Mouse (Mus musculus) spleen, adult 2 months (tissue): Measurements from ENCODE around the gene Olfr330. TPM values are rescaled to one million over a fixed set of nuclear protein-coding genes. Genes with fewer than 3 reads are reported as not detected.

Source experiments
- DNase-seq, 2 experiments: peaks; one replicate each; pipeline versions ENCODE4 v3.0.0 to v3.0.0-alpha.2; 2012 to 2021; ENCODE audit warnings: low spot score in 2 of 2, low read depth in 1 of 2
- H3K27ac ChIP-seq: fragments of 200-500 bp; 2 replicates; pipeline ENCODE4 v1.5.1; 2012; ENCODE audit warnings: low read length, inconsistent platforms; ENCODE audit not compliant: insufficient read depth
- H3K27me3 ChIP-seq: fragments of 200-500 bp; 2 replicates; pipeline ENCODE4 v1.6.1; 2012; ENCODE audit warnings: mild to moderate bottlenecking, moderate library complexity, low read length, inconsistent platforms; ENCODE audit not compliant: control insufficient read depth, insufficient read depth
- H3K36me3 ChIP-seq: fragments of 200-500 bp; 2 replicates; pipeline ENCODE4 v1.6.1; 2012; ENCODE audit warnings: mild to moderate bottlenecking, low read length, inconsistent platforms; ENCODE audit not compliant: control insufficient read depth, insufficient read depth
- H3K4me1 ChIP-seq: fragments of 200-500 bp; 2 replicates; pipeline ENCODE4 v1.6.1; 2011; ENCODE audit warnings: inconsistent platforms; ENCODE audit not compliant: control insufficient read depth, insufficient read depth, insufficient read length
- H3K4me3 ChIP-seq: fragments of 200-500 bp; 2 replicates; pipeline ENCODE4 v1.5.1; 2011; ENCODE audit warnings: mild to moderate bottlenecking, inconsistent platforms; ENCODE audit not compliant: insufficient read depth, insufficient read length; ENCODE audit errors: extremely low read depth
- CTCF ChIP-seq: fragments of 200-500 bp; IDR thresholded peaks from 2 replicates; pipeline ENCODE4 v1.5.1; 2011; ENCODE audit warnings: mild to moderate bottlenecking, inconsistent platforms; ENCODE audit not compliant: insufficient read depth, insufficient read length, insufficient replicate concordance; ENCODE audit errors: extremely low read depth
- POLR2A ChIP-seq: fragments of 200-500 bp; IDR thresholded peaks from 2 replicates; pipeline ENCODE4 v1.6.1; 2011; ENCODE audit warnings: low read depth, low read length, inconsistent platforms
- WGBS: fragments of 180-500 bp; shearing (Covaris S2); methylation state at CpG from one replicate; pipeline ENCODE4 v1.1.7; 2018; 5-methylcytosine and 5-hydroxymethylcytosine counted together
- polyA plus RNA-seq: library from polyadenylated mRNA; depleted of rRNA; stranded (reverse); fragments of >200 nt; gene quantifications from 2 replicates; pipeline ENCODE4 v1.2.3, GENCODE M21; 2012; rRNA removed

Olfr330 gene
- polyA plus RNA-seq, 1 experiment = not detected

- WGBS = 50% methylated on average over 3 of the region's 3 CpGs
- no peaks in the 10 kb centered on the region for H3K36me3 ChIP-seq
- H3K27ac ChIP-seq = no peak overlapping the region
- no peak for DNase-seq
- no peak overlapping the region for H3K4me3 ChIP-seq
- TF ChIP-seq CTCF = no peak
- TF ChIP-seq POLR2A = no peak
- no peaks in the 10 kb centered on the region for H3K4me1 ChIP-seq
- H3K27me3 ChIP-seq = no peaks in the 10 kb centered on the region
These were observed 35.3 kb downstream of the Olfr330 start for GRCm38 (mm10) chr11:58499290-58499689.

- H3K4me1 ChIP-seq = no peaks in the 10 kb centered on the region
- H3K4me3 ChIP-seq = no peak overlapping the region
- no peaks in the 10 kb centered on the region for H3K27me3 ChIP-seq
- H3K27ac ChIP-seq = no peak overlapping the region
- no peak for DNase-seq
- TF ChIP-seq CTCF (no peak), POLR2A (no peak)
- 84% methylated on average over 9 of the region's 9 CpGs for WGBS
- no peaks in the 10 kb centered on the region for H3K36me3 ChIP-seq
These were observed 35.9 kb downstream of the Olfr330 start for GRCm38 (mm10) chr11:58498761-58499160.

- no peaks in the 10 kb centered on the region for H3K36me3 ChIP-seq
- TF ChIP-seq CTCF = no peak
- no peak for TF ChIP-seq POLR2A
- 83% methylated on average over 2 of the region's 2 CpGs for WGBS
- H3K4me1 ChIP-seq = no peaks in the 10 kb centered on the region
- no peak for DNase-seq
- H3K27me3 ChIP-seq = no peaks in the 10 kb centered on the region
- no peak within 1 kb of the TSS for H3K27ac ChIP-seq
- no peak within 1 kb of the TSS for H3K4me3 ChIP-seq
These were observed 42.2 kb downstream of the Olfr330 start, which contains the start of gene Olfr332 for GRCm38 (mm10) chr11:58492455-58492854. Gene Olfr332 (minus strand): TSS chr11:58492555.

Other genes starting within 250 kb of the Olfr330 start
- 17.6 and 23.7 TPM in 2 replicates for gene Zfp692, start 227.8 kb downstream of the Olfr330 start, polyA plus RNA-seq
- 17.5 and 23.3 TPM in 2 replicates for gene Zfp672, start 204.5 kb downstream of the Olfr330 start, polyA plus RNA-seq
- 16.0 and 16.3 TPM in 2 replicates for gene Sh3bp5l, start 204.1 kb downstream of the Olfr330 start, polyA plus RNA-seq
- gene Lypd8, start 155.8 kb downstream of the Olfr330 start, polyA plus RNA-seq = 0.35 and 0.41 TPM in 2 replicates
- gene 1810065E05Rik, start 113.7 kb downstream of the Olfr330 start, polyA plus RNA-seq = 0.08 TPM in 1 of 2 replicates, not detected in the other
- gene Gm12253, start 102.3 kb downstream of the Olfr330 start, polyA plus RNA-seq = 0.08 and 0.11 TPM in 2 replicates
- not detected in 2 replicates for gene Lypd9, start 81.9 kb downstream of the Olfr330 start, polyA plus RNA-seq
- not detected in 2 replicates for gene Olfr30, start 72.6 kb downstream of the Olfr330 start, polyA plus RNA-seq
- gene Olfr332, start 42.3 kb downstream of the Olfr330 start, polyA plus RNA-seq = not detected in 2 replicates
- not detected in 2 replicates for gene Olfr331, start 32.3 kb downstream of the Olfr330 start, polyA plus RNA-seq
- 0.12 TPM in 1 of 2 replicates, not detected in the other for gene Olfr329-ps, start 11.6 kb upstream of the Olfr330 start, polyA plus RNA-seq
- gene Olfr328, start 20.8 kb upstream of the Olfr330 start, polyA plus RNA-seq = 0.08 TPM in 1 of 2 replicates, not detected in the other
- gene Olfr224, start 35.7 kb upstream of the Olfr330 start, polyA plus RNA-seq = not detected in 2 replicates
- gene Olfr325, start 42.9 kb upstream of the Olfr330 start, polyA plus RNA-seq = not detected in 2 replicates
- gene Olfr324, start 60.3 kb upstream of the Olfr330 start, polyA plus RNA-seq = not detected in 2 replicates
- not detected in 2 replicates for gene 2210407C18Rik, start 81.2 kb upstream of the Olfr330 start, polyA plus RNA-seq
- gene Olfr323, start 95.7 kb upstream of the Olfr330 start, polyA plus RNA-seq = not detected in 2 replicates
- 4.6 and 8.9 TPM in 2 replicates for gene Trim58, start 105.6 kb upstream of the Olfr330 start, polyA plus RNA-seq
- gene Olfr322, start 123.9 kb upstream of the Olfr330 start, polyA plus RNA-seq = 0.21 TPM in 1 of 2 replicates, not detected in the other
- gene Olfr320, start 146.3 kb upstream of the Olfr330 start, polyA plus RNA-seq = not detected in 2 replicates
- not detected in 2 replicates for gene Olfr319, start 164.3 kb upstream of the Olfr330 start, polyA plus RNA-seq
- gene Olfr318, start 189.2 kb upstream of the Olfr330 start, polyA plus RNA-seq = not detected in 2 replicates
- not detected in 2 replicates for gene Olfr317, start 204.4 kb upstream of the Olfr330 start, polyA plus RNA-seq
- gene Olfr316, start 217.9 kb upstream of the Olfr330 start, polyA plus RNA-seq = not detected in 2 replicates
- gene Olfr315, start 238.4 kb upstream of the Olfr330 start, polyA plus RNA-seq = not detected in 2 replicates
- gene Olfr314, start 248.1 kb upstream of the Olfr330 start, polyA plus RNA-seq = not detected in 2 replicates